Mouse (Mus musculus): Measurements from ENCODE around the gene Bsn. TPM values are rescaled to one million over a fixed set of nuclear protein-coding genes. Genes with fewer than 3 reads are reported as not detected.

Bsn gene
- polyA plus RNA-seq, 1 experiment: 105 TPM

DNA sequence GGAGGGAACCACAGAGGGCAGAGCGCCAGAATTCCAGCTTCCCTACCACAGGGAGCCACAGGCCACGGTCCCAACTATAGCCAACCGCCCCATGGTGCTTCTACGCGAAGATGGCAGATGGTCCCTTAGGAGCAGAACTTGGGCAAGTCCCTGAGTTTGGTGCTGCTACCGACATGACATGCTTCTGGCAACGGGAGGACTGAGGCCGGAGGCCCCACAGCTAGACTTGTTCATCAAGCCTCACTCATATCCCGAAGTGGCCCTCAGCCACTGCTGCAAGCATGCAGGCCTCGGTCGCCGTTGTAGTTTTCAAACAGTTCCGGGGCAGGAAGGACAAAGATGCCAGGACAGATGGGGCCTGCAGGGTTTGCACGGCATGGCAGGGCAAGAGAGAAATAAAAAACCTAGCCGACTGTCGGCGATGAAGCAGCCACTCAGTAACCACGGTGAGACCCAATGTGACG is 6.6 kb downstream of the Bsn start:
- Histone ChIP-seq H3K4me1 (ENCODE audit: control insufficient read depth, insufficient read depth, low read length) (peaks cover 22% of the 10 kb centered on the region), H3K4me3 (ENCODE audit: insufficient read depth, low read length) (0 out of 2 replicates have a peak overlapping the region, but pooled peaks have one; percentile 9), H3K27ac (ENCODE audit: insufficient read depth, low read length) (peak overlapping the region; percentile 16; the same call in 1 of the 2 replicates)
- no peak for TF ChIP-seq POLR2A (IDR thresholded peaks at IDR 0.05; ENCODE audit: extremely low read depth, insufficient read depth, low read length)
- no peak for TF ChIP-seq CTCF (IDR thresholded peaks at IDR 0.05; ENCODE audit: extremely low read depth, insufficient read depth, low read length)

DNA sequence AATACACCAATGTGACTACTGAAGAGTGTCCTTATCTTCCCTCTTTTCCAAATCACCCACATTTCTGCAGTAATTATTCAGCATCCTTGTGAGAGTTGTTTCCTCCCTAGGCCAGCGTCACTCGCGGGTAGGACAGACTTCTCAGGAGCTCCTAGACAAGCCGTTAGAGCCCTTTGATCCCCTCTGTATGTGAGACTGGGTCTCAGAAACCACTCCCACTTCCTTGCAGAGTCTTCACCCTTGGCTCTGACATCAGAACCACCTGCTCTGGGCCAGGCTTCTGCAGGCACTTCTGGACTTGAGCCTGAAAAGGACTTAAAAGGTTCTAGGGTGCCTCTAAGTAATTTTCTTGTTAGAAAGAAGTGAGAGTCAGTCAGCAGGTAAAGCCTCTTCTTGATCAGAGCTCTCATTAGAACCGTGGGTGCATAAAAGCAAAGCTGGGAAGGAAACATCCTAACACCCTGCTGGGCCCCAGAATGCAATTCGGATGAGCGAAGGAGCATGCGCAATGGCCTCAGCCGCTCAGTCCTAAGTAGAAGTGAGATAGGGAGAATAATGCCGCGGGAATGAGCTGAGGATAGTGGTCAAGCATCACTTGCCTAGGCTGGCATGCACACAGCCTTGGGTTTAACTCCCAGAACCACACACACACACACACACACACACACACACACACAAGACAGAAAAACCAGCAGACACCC is 7.2 kb downstream of the Bsn start:
- Histone ChIP-seq H3K27ac (ENCODE audit: insufficient read depth, low read length) (no peak overlapping the region), H3K4me3 (ENCODE audit: insufficient read depth, low read length) (no peak overlapping the region), H3K4me1 (ENCODE audit: control insufficient read depth, insufficient read depth, low read length) (peaks cover 22% of the 10 kb centered on the region)
- no peak for TF ChIP-seq CTCF (IDR thresholded peaks at IDR 0.05; ENCODE audit: extremely low read depth, insufficient read depth, low read length)
- no peak for TF ChIP-seq POLR2A (IDR thresholded peaks at IDR 0.05; ENCODE audit: extremely low read depth, insufficient read depth, low read length)

DNA sequence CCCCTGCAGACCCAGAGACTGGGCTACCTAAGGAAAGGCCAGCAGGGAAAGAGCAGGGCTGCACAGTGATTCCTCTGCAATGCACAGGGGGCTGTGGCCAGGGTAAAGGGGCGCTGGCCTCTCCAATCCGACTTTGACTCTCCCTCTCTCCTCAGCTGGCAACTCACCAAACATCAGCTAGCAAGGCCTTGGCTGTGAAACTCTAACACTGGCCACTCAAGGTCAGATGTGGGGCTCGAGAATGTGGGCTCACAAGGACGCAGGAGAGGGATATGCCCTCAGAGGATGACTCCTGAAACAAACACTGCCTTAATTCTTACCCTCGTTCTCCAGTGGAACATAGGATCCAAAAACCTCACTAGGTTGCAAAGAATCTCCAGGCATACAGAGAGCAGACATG is 11.8 kb downstream of the Bsn start:
- no peak overlapping the region for H3K4me3 ChIP-seq (ENCODE audit: insufficient read depth, low read length)
- TF ChIP-seq CTCF (IDR thresholded peaks at IDR 0.05; ENCODE audit: extremely low read depth, insufficient read depth, low read length): no peak
- no peak for TF ChIP-seq POLR2A (IDR thresholded peaks at IDR 0.05; ENCODE audit: extremely low read depth, insufficient read depth, low read length)
- peaks cover 26% of the 10 kb centered on the region for H3K4me1 ChIP-seq (ENCODE audit: control insufficient read depth, insufficient read depth, low read length)
- peak overlapping the region; percentile 25; the same call in 1 of the 2 replicates for H3K27ac ChIP-seq (ENCODE audit: insufficient read depth, low read length)

DNA sequence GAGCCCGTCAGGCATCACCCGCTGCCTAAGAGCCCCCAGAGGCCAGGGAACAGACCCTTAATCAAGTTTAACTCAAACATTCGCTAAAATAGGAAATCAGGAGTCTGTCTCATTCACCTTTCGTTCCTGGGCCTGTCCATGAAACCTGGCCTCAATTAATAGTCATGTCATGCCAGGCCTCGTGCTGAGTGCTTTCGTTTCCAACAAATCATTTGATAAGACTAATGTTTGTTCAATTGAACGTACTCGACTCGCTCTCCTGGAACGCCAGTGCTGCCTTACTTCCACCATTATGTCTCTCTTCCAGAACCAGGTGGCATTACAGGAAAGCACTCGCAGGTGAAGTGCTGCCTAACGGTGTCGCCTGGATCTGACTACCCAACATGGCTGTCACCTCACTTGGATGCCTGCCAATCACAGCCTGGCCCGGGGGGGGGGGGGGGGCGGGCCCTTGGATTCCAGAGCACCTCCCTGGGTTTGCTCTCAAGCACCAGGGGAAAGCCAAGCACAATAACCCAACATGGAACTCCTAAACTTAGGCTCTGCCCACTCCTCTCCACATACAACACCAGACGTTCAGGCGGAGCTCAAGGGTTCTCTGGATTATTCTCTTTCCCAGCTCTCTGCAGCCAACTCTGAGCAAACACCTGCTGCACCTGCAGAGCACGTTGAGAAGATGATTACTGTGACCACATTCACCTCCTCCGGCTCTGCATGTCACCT is 14.9 kb downstream of the Bsn start:
- no peak for TF ChIP-seq POLR2A (IDR thresholded peaks at IDR 0.05; ENCODE audit: extremely low read depth, insufficient read depth, low read length)
- no peak for TF ChIP-seq CTCF (IDR thresholded peaks at IDR 0.05; ENCODE audit: extremely low read depth, insufficient read depth, low read length)
- Histone ChIP-seq H3K27ac (ENCODE audit: insufficient read depth, low read length) (no peak overlapping the region), H3K4me1 (ENCODE audit: control insufficient read depth, insufficient read depth, low read length) (peaks cover 24% of the 10 kb centered on the region), H3K4me3 (ENCODE audit: insufficient read depth, low read length) (no peak overlapping the region)

DNA sequence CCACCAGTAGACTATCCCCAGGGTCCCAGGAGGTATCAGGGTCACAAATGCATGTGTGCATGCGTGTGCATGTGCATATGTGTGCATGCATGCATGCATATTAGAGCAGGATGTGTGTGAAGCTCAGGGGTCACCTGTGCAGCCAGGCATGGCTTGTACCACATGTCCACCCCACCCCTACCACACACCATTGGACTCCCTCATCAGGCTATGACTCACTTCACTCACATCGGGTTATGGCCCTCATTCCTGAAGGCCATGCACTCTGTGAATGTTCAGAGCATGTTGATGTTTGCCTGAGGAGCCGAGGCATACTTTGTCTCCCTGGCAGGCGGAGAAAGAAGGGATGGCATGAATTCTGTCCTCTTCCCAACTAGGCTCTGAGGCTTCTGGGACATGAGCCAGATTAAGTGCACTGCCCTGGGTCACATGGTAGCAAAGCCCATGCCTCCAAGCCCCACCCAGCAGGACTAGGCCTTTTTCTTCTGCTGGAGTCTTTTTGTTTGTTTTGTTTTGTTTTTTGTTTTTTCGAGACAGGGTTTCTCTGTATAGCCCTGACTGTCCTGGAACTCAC is 17.3 kb downstream of the Bsn start:
- Histone ChIP-seq H3K4me1 (ENCODE audit: control insufficient read depth, insufficient read depth, low read length) (peaks cover 20% of the 10 kb centered on the region), H3K27ac (ENCODE audit: insufficient read depth, low read length) (no peak overlapping the region), H3K4me3 (ENCODE audit: insufficient read depth, low read length) (no peak overlapping the region)
- TF ChIP-seq POLR2A (IDR thresholded peaks at IDR 0.05; ENCODE audit: extremely low read depth, insufficient read depth, low read length) (no peak), CTCF (IDR thresholded peaks at IDR 0.05; ENCODE audit: extremely low read depth, insufficient read depth, low read length) (no peak)

DNA sequence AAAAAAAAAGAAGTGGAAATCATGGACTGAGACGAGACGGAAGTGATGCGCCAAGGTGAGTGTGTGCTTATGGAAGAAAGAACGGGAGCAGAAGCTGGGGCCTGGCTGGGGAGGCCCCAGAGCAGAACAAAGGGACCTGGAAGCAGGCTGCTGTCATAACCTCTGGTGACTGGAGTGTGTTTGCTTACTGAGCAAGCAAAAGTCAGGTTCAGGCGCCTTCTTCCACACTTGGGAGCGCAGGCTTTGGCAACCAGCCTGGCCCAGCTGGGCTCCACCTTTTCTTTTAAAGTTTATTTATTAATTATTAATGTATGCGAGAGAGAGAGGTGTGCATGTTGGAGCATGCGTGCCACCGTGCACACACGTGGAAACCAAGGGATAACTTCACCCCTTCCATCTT is 20.4 kb downstream of the Bsn start:
- Histone ChIP-seq H3K4me1 (ENCODE audit: control insufficient read depth, insufficient read depth, low read length) (peaks cover 13% of the 10 kb centered on the region), H3K27ac (ENCODE audit: insufficient read depth, low read length) (no peak overlapping the region), H3K4me3 (ENCODE audit: insufficient read depth, low read length) (no peak overlapping the region)
- no peak for TF ChIP-seq CTCF (IDR thresholded peaks at IDR 0.05; ENCODE audit: extremely low read depth, insufficient read depth, low read length)
- TF ChIP-seq POLR2A (IDR thresholded peaks at IDR 0.05; ENCODE audit: extremely low read depth, insufficient read depth, low read length): no peak

DNA sequence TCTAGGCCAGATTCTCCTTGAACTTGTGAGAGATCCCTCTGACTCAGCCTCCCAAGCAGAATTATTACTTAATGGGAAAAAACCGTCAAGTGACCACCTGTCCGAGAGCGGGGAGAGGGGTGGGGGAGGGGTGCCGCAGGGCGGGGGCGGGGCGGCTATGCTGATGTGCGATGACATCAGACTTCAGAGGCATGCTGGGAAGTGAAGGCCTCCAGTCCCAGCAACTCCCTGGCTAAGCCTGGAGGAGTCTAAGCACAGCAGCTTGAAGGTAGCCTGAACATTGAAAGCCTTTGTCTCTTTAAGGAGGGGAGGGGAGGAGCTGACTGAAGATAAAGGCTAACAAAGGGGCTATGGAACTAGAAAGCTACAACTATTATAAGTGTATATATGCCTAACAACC is 25.0 kb downstream of the Bsn start:
- Histone ChIP-seq H3K4me3 (ENCODE audit: insufficient read depth, low read length) (no peak overlapping the region), H3K27ac (ENCODE audit: insufficient read depth, low read length) (no peak overlapping the region), H3K4me1 (ENCODE audit: control insufficient read depth, insufficient read depth, low read length) (0 out of 2 replicates have a peak, but pooled peaks cover 2% of the 10 kb centered on the region)
- TF ChIP-seq POLR2A (IDR thresholded peaks at IDR 0.05; ENCODE audit: extremely low read depth, insufficient read depth, low read length) (no peak), CTCF (IDR thresholded peaks at IDR 0.05; ENCODE audit: extremely low read depth, insufficient read depth, low read length) (no peak)

DNA sequence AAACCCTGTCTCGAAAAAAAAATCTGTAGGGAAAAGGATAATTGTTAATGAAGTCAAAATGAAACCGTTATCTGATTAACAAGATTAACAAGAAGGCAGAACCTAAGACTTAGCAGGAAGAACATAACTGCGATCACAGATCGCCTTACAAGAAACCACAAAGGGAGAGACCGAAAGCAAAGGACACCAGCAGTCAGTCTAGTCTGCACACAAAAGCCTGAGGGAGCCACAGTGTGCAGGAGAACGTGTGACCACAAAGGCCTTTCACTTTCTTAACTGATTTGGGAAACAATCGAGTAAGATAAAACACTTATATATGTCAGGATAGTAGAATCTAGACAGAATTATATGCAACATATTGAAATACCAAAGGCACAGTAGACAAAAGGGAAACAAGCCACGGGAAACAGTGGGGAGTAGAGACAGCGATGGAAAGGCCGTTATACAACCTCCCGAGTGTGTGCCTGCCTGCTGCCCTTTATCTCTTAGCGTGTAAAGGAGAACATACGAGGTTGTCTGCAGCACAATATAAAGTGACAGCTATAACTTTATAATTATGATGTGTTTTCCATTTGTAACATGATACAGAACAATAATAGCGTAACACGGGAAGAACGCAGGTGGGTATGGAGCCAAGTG is 26.4 kb downstream of the Bsn start:
- H3K27ac ChIP-seq (ENCODE audit: insufficient read depth, low read length): no peak overlapping the region
- peaks cover 4% of the 10 kb centered on the region for H3K4me1 ChIP-seq (ENCODE audit: control insufficient read depth, insufficient read depth, low read length)
- no peak overlapping the region for H3K4me3 ChIP-seq (ENCODE audit: insufficient read depth, low read length)
- TF ChIP-seq POLR2A (IDR thresholded peaks at IDR 0.05; ENCODE audit: extremely low read depth, insufficient read depth, low read length) (no peak), CTCF (IDR thresholded peaks at IDR 0.05; ENCODE audit: extremely low read depth, insufficient read depth, low read length) (no peak)

DNA sequence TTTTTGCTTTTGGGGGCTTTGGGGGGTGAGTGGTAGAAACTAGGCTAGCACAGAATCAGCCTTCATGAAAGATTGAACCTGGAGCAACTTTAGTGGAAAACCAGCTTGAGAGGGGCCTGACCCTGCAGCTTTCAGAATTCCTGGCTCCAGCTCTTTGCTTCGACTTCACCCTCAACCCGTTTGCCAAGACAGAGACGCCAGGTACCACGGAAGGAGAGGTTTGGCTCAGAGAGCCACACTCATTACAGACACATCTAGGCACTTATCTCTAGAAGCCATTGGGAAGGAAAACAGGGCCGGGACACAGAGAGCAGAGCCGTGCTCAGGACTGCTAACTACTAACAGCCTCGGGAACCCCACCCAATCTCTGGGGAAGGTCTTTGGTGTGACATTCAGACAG is 32.3 kb downstream of the Bsn start:
- peak overlapping the region; percentile 88 for H3K27ac ChIP-seq (ENCODE audit: insufficient read depth, low read length)
- H3K4me3 ChIP-seq (ENCODE audit: insufficient read depth, low read length): no peak overlapping the region
- TF ChIP-seq CTCF (IDR thresholded peaks at IDR 0.05; ENCODE audit: extremely low read depth, insufficient read depth, low read length) (no peak), POLR2A (IDR thresholded peaks at IDR 0.05; ENCODE audit: extremely low read depth, insufficient read depth, low read length) (no peak)
- H3K4me1 ChIP-seq (ENCODE audit: control insufficient read depth, insufficient read depth, low read length): peaks cover 26% of the 10 kb centered on the region

All from cortical plate, adult 2 months (tissue).